Mouse (Mus musculus) hindbrain, postnatal 0 days (tissue): ENCODE data around the gene Adam12. TPM values are rescaled to one million over a fixed set of nuclear protein-coding genes. Genes with fewer than 3 reads are reported as not detected.
A peak's percentile ranks its signal among the peaks of the same experiment; 100 is the strongest.

Experiments
- ATAC-seq: fragments of 200-750 bp; cut with Nextera tagmentation; 2 replicates; pipeline ENCODE4 v1.8.0; 2017; ENCODE audit warnings: mild to moderate bottlenecking, moderate TSS enrichment, moderate library complexity
- DNase-seq: peaks from one replicate; pipeline ENCODE4 v3.0.0-alpha.2; 2015; ENCODE audit warnings: low spot score
- H3K27ac ChIP-seq: fragments of 300-500 bp; sonication (generic); 2 replicates; pipeline ENCODE4 v1.5.1; 2014; ENCODE audit warnings: mild to moderate bottlenecking
- H3K27me3 ChIP-seq: fragments of 300-500 bp; sonication (generic); 2 replicates; pipeline ENCODE4 v1.6.1; 2014; ENCODE audit warnings: low read length, mixed read lengths; ENCODE audit not compliant: insufficient read depth
- H3K36me3 ChIP-seq: fragments of 300-500 bp; sonication (generic); 2 replicates; pipeline ENCODE4 v1.6.1; 2014; ENCODE audit warnings: low read length, mixed read lengths; ENCODE audit not compliant: insufficient read depth
- H3K4me1 ChIP-seq: fragments of 300-500 bp; sonication (generic); 2 replicates; pipeline ENCODE4 v1.6.1; 2014; ENCODE audit warnings: antibody characterized with exemption, low read length, mixed read lengths; ENCODE audit not compliant: insufficient read depth
- H3K4me2 ChIP-seq: fragments of 300-500 bp; sonication (generic); 2 replicates; pipeline ENCODE4 v1.6.1; 2014; ENCODE audit warnings: low read depth, mild to moderate bottlenecking, low read length, moderate library complexity, mixed read lengths
- H3K4me3 ChIP-seq: fragments of 300-500 bp; sonication (generic); 2 replicates; pipeline ENCODE4 v1.5.1; 2014; ENCODE audit warnings: low read length
- H3K9ac ChIP-seq: fragments of 300-500 bp; sonication (generic); replicated peaks from 2 replicates; pipeline ENCODE4 v1.6.1; 2014; ENCODE audit warnings: mild to moderate bottlenecking, low read length, moderate library complexity, mixed read lengths
- H3K9me3 ChIP-seq: fragments of 300-500 bp; sonication (generic); 2 replicates; pipeline ENCODE4 v1.6.1; 2016; ENCODE audit warnings: low read length, mixed read lengths
- CTCF ChIP-seq: IDR thresholded peaks from 2 replicates; pipeline ENCODE4 v1.5.1; 2016; ENCODE audit warnings: antibody characterized with exemption, control low read depth, low read depth
- WGBS: fragments of 180-500 bp; shearing (Covaris S2); extraction: QIAGEN DNeasy Blood & Tissue Kit; methylation state at CpG from one replicate; pipeline ENCODE4 v1.1.7; 2014; 5-methylcytosine and 5-hydroxymethylcytosine counted together
- polyA plus RNA-seq: library from polyadenylated mRNA; unstranded; fragments of >200 nt; fragmentation: Nextera tagmentation; extraction: Ambion mirVana; gene quantifications from 2 replicates; pipeline ENCODE4 v1.2.1, GENCODE M21; 2015
- total RNA-seq: library from RNA; depleted of rRNA; stranded (reverse); fragments of >200 nt; gene quantifications from 2 replicates; pipeline ENCODE4 v1.2.3, GENCODE M21; 2014

Adam12 gene
- total and polyA plus RNA-seq, 2 experiments from 2014 or later: 4.0 to 12.3 TPM

DNA sequence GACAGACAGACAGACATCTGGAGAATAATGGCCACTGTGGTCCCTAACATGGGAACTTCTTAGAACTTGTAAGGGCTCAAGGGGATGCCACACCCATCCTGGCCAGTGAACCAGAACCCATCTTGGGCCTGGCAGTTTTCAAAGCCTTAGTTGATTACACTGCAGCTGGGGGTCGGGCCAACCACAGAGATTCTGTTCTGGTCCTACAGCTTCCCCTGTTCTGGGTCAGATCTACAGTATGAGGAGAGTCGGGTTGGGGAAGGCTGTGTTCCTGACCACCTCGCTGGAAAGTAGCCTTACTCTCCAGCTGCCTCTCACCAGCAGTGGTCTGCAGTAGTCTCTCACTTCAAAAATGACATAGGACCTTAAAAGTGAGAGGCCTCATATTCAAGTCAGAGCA lies 5.7 kb downstream of the Adam12 start:
- ATAC-seq (no peak), DNase-seq (no peak)
- Histone ChIP-seq H3K9me3 (no peaks in the 10 kb centered on the region), H3K4me2 (no peak overlapping the region), H3K4me1 (peaks cover 12% of the 10 kb centered on the region), H3K27me3 (no peaks in the 10 kb centered on the region), H3K9ac (no peak overlapping the region), H3K27ac (no peak overlapping the region), H3K36me3 (no peaks in the 10 kb centered on the region), H3K4me3 (no peak overlapping the region)
- TF ChIP-seq CTCF: no peak
- 74% methylated on average over 3 of the region's 3 CpGs for WGBS

DNA sequence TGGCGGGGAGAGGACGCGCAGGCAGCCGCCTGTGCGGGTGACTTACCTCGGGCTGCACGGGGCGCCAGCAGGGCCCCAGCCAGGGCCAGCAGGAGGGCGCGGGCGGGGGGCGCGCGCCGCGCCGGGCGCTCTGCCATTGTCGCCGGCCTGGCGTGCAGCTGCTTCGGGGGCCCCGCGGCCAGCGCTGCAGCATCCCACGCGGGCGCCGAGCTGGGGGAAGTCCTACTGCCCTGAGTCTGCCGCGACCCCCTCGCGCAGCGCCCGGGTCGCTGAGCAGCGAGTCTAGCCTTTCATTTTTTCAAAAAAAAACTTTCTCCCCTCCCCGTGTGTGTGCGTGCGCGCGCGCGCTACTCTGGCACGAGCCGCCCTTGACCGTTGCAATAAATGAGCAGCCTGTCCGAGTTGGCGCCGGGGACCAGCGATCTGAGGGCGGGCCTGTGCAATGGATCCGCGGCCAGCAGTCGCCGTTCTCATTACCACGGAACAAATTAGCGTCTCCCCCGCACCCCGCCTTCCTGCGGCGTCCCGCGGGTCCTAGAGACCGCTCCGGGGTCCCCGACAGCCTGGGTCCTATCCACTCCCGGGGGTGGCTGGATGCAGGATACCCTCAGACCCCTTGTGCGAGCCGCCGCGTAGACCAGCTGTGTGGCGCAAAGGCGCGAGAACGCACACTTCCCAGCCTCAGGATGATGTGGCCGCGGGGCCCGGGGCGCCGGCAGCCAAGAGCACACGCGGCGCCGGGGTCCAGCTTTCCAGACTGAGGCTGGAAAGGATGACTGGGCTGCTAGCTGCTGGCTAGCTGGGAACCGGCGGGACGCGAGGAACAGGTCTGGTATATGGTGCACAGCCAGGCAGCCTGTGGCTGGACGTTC lies 7.0 kb downstream of the Adam12 start:
- WGBS: 2% methylated on average over 87 of the region's 90 CpGs
- TF ChIP-seq CTCF: no peak
- Histone ChIP-seq H3K27ac (peak overlapping the region; percentile 67), H3K4me3 (peak overlapping the region; percentile 70), H3K36me3 (no peaks in the 10 kb centered on the region), H3K9ac (peak overlapping the region; percentile 62), H3K27me3 (no peaks in the 10 kb centered on the region), H3K4me2 (peak overlapping the region; percentile 100), H3K4me1 (peaks cover 12% of the 10 kb centered on the region), H3K9me3 (no peaks in the 10 kb centered on the region)
- peak; percentile 73 for ATAC-seq
- peak; percentile 82 for DNase-seq

DNA sequence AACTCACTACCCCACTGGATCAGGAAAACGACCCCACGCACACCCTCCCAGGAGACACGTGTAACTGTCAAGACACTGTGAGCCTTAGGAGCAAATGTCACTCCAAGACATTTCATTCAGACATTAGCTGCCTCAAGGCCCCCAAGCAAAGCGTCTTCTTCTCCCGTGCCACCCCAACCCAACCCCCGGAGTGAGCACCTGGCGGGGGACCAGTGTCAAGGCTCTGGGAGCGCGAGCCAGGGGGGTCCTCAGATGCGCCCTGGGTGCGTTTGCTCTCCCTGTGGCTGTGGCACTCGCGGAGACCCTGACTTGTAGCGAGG lies 7.6 kb downstream of the Adam12 start:
- Histone ChIP-seq H3K9me3 (no peaks in the 10 kb centered on the region), H3K27ac (peak overlapping the region; percentile 67), H3K27me3 (no peaks in the 10 kb centered on the region), H3K4me3 (peak overlapping the region; percentile 70), H3K4me1 (peaks cover 12% of the 10 kb centered on the region), H3K4me2 (peak overlapping the region; percentile 100), H3K9ac (peak overlapping the region; percentile 62), H3K36me3 (no peaks in the 10 kb centered on the region)
- WGBS: under 1% methylated on average over 14 of the region's 14 CpGs
- peak; percentile 25 for DNase-seq
- no peak for TF ChIP-seq CTCF
- ATAC-seq: peak; percentile 50; the same call in 1 of the 2 replicates

DNA sequence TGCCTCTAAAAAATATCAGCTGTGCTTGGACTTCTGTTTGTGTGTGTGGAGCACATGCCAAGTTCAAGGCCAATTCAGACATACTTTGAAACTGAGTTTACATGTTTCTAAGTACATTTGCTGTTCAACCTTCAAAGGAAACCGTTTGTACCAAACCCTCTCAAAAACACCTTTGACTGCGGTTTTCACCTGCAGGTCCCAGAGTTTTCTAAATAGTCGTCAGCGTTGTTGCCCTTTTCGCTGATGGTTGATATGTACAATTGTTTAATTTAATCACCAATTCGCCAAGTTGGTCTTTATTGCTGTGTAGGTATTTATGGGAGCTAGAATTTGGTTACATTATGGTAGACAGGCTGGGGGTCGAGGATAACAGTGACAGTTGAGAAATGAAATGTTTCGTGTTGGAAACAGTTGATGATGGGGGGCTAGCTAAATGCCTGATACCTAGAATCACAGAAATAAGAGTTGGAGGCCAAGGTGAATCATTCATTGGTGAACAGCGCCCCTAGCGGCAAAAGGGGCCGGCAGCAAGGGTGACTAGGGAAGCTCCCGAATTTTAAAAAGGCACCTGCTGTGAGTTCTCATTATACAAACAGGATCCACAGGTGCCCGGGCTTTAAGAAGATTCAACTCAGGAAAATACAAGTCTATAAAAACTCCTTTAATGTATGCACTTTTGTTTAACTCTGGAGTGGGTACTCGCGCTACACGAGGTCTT lies 8.3 kb downstream of the Adam12 start:
- TF ChIP-seq CTCF: peak; percentile 86
- Histone ChIP-seq H3K36me3 (no peaks in the 10 kb centered on the region), H3K4me2 (peak overlapping the region; percentile 100), H3K9ac (no peak overlapping the region), H3K9me3 (no peaks in the 10 kb centered on the region), H3K4me3 (peak overlapping the region; percentile 70), H3K4me1 (peaks cover 12% of the 10 kb centered on the region), H3K27me3 (no peaks in the 10 kb centered on the region), H3K27ac (no peak overlapping the region)
- no peak for ATAC-seq
- WGBS: 27% methylated on average over 16 of the region's 16 CpGs
- peak; percentile 92 for DNase-seq

DNA sequence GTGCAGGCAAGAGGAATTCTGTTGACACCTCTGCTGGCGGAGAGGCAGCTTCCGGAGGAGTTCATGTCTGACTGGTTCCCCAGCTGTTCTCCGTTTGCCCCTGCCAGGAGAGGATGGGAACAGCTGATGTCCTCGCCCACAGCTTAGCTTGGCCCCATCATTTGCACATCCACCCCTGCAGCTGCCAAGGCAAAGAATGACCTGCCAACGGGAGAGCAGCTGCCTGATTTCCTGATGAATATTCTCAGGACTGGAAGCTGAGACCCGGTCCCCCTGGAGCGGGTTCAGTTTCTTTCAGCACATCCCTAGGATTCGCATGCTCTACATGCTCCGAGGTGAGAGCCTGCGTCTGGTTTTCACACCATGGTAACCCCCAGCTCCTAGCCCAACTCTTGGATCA lies 24.0 kb downstream of the Adam12 start:
- peak; percentile 83 for DNase-seq
- ATAC-seq: peak; percentile 81
- 42% methylated on average over 10 of the region's 10 CpGs for WGBS
- Histone ChIP-seq H3K4me1 (no peaks in the 10 kb centered on the region), H3K36me3 (no peaks in the 10 kb centered on the region), H3K9ac (no peak overlapping the region), H3K27me3 (no peaks in the 10 kb centered on the region), H3K4me2 (no peak overlapping the region), H3K27ac (peak overlapping the region; percentile 15; the same call in 1 of the 2 replicates), H3K4me3 (no peak overlapping the region), H3K9me3 (no peaks in the 10 kb centered on the region)
- TF ChIP-seq CTCF: 0 out of 2 replicates have a peak, but pooled peaks have one; percentile 9

DNA sequence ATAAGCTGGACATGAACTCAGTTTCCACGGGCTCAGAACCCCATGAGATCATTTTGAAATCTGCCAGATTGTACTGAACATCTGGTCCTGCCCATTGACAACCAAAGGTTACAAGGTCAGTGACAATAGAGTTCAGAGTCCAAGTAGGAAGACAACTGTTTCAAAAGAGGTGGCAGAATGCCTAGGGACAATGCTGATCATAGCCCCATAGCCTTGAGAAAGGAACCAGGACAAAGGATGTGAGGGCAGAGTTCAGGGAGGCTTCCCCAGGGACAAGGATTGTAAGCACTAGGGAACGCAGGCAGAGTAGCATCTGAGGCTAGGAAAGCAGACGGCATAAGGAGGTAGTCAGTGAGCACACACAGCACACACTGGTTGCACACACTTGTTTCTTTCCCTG lies 38.9 kb downstream of the Adam12 start:
- WGBS: 24% methylated on average over 3 of the region's 3 CpGs
- Histone ChIP-seq H3K27me3 (no peaks in the 10 kb centered on the region), H3K4me3 (no peak overlapping the region), H3K36me3 (no peaks in the 10 kb centered on the region), H3K27ac (no peak overlapping the region), H3K4me2 (no peak overlapping the region), H3K9me3 (no peaks in the 10 kb centered on the region), H3K9ac (no peak overlapping the region), H3K4me1 (peaks cover 6% of the 10 kb centered on the region; the same call in 1 of the 2 replicates)
- no peak for DNase-seq
- no peak for TF ChIP-seq CTCF
- ATAC-seq: no peak
